Mouse (Mus musculus): ENCODE results near the gene Ric8a. TPM values are rescaled to one million over a fixed set of nuclear protein-coding genes. Genes with fewer than 3 reads are reported as not detected.
A peak's percentile ranks its signal among the peaks of the same experiment; 100 is the strongest.
"Not testable (repeated sequence)": the region's sequence is repeated elsewhere in the genome, so short reads cannot be mapped to it uniquely, and the experiment has no call there.

Ric8a gene
- polyA plus RNA-seq, 1 experiment from 2014 or later, result 53.0 TPM

DNA sequence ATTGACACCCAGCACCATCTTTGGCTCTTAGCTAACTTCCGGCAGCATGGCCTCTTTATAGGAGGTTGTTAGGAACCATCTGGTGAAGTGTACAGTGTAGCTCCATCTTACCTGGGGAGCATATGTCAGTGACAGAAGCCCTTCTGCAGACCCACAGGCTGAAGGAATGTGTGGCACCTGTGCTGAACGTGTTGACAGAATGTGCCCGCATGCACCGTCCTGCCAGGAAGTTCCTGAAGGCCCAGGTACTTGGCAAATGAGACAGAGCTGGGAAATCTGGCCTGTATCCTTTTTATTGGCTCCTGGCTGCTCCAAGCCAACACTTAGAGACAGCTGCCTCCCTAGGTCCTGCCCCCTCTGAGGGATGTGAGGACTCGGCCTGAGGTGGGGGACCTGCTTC, 4.0 kb downstream of the Ric8a start:
- no peaks in the 10 kb centered on the region for H3K27me3 ChIP-seq
- no peak for ATAC-seq (ENCODE audit: insufficient number of reproducible peaks, insufficient read depth, low FRiP score, low TSS enrichment, low read depth)
- H3K4me2 ChIP-seq, result no peak overlapping the region
- no peak overlapping the region for H3K9ac ChIP-seq (replicated peaks)
- H3K4me1 ChIP-seq (replicated peaks), result peaks cover 16% of the 10 kb centered on the region
- H3K9me3 ChIP-seq, result no peaks in the 10 kb centered on the region
- no peak overlapping the region for H3K27ac ChIP-seq
- H3K4me3 ChIP-seq (replicated peaks), result no peak overlapping the region
- 85% methylated on average over 5 of the region's 5 CpGs for WGBS
- peaks cover 73% of the 10 kb centered on the region for H3K36me3 ChIP-seq

DNA sequence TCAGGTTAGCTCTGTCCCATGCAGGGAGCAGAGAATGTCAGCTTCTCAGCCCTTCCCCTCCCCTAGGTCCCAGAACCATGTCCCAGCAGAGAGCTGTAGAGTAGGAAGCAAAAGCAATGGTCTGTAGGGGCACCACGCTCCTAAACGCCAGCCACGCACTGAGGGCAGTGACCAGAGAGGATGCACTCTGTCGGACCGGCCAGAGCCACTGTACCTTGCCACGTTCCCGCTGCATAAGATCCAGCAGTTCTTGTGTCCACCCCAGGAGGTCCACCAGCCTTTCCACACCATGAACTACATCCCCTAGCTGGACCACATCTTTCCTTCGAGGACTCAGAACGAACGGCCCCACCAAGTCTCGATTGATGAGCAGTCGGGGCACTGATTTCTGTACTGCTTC, 8.0 kb downstream of the Ric8a start:
- Histone ChIP-seq H3K4me3 (replicated peaks) (no peak overlapping the region), H3K4me2 (no peak overlapping the region), H3K4me1 (replicated peaks) (0 out of 2 replicates have a peak, but pooled peaks cover under 1% of the 10 kb centered on the region), H3K27ac (no peak overlapping the region), H3K9me3 (no peaks in the 10 kb centered on the region), H3K36me3 (peaks cover 78% of the 10 kb centered on the region), H3K27me3 (no peaks in the 10 kb centered on the region; the same call in 1 of the 2 replicates), H3K9ac (replicated peaks) (no peak overlapping the region)
- WGBS, result 89% methylated on average over 12 of the region's 12 CpGs
- no peak for ATAC-seq (ENCODE audit: insufficient number of reproducible peaks, insufficient read depth, low FRiP score, low TSS enrichment, low read depth)

DNA sequence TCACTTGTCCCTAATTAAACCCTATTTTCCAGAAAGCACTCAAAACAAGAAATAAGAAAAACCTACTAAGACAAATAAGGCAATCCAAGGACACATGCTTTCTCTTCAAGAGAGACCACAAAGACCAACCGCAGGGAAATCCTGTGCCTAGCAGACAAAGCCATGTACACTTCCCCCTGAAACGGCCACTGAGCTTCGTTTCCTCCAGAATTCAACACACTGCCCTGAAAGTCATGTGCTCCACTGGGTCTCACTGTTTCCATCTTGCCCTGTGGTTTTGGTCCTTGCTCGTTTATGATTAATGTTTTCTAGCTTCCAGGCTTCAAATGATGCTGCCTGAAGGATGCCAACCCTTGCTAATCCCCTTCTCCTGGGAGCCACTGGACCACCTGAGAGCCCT, 17.5 kb downstream of the Ric8a start:
- ATAC-seq (ENCODE audit: insufficient number of reproducible peaks, insufficient read depth, low FRiP score, low TSS enrichment, low read depth), result no peak
- 87% methylated on average over 4 of the region's 4 CpGs for WGBS
- Histone ChIP-seq H3K4me3 (replicated peaks) (no peak overlapping the region), H3K27ac (no peak overlapping the region), H3K27me3 (no peaks in the 10 kb centered on the region; the same call in 1 of the 2 replicates), H3K9ac (replicated peaks) (no peak overlapping the region), H3K36me3 (peaks cover 52% of the 10 kb centered on the region), H3K9me3 (no peaks in the 10 kb centered on the region), H3K4me2 (no peak overlapping the region), H3K4me1 (replicated peaks) (0 out of 2 replicates have a peak, but pooled peaks cover 2% of the 10 kb centered on the region)

DNA sequence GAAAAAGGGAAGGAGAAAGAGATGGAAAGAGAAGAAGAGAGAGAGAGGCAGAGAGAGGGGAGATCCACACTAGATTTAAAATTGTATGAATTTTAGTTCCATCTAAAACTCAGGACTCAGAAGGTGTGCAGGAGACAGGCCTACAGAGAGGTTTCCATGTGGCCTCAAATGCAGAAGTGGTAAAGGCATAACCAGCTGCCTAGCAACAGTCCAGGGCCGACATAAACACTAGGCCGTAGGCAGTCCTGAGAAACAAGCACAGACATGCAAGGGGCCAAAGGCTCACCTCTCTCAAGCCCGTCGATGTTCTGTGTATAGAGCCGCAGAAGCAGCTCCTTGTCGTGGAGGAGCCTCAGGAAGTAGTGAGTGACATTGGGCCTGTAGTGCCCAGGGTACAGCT, 20.6 kb downstream of the Ric8a start:
- H3K4me2 ChIP-seq, result no peak overlapping the region
- no peaks in the 10 kb centered on the region for H3K9me3 ChIP-seq
- H3K27me3 ChIP-seq, result no peaks in the 10 kb centered on the region
- no peak for ATAC-seq (ENCODE audit: insufficient number of reproducible peaks, insufficient read depth, low FRiP score, low TSS enrichment, low read depth)
- H3K36me3 ChIP-seq, result peaks cover 45% of the 10 kb centered on the region
- no peak overlapping the region for H3K9ac ChIP-seq (replicated peaks)
- H3K4me3 ChIP-seq (replicated peaks), result no peak overlapping the region
- WGBS, result 88% methylated on average over 6 of the region's 6 CpGs
- H3K4me1 ChIP-seq (replicated peaks), result 0 out of 2 replicates have a peak, but pooled peaks cover 4% of the 10 kb centered on the region
- no peak overlapping the region for H3K27ac ChIP-seq

DNA sequence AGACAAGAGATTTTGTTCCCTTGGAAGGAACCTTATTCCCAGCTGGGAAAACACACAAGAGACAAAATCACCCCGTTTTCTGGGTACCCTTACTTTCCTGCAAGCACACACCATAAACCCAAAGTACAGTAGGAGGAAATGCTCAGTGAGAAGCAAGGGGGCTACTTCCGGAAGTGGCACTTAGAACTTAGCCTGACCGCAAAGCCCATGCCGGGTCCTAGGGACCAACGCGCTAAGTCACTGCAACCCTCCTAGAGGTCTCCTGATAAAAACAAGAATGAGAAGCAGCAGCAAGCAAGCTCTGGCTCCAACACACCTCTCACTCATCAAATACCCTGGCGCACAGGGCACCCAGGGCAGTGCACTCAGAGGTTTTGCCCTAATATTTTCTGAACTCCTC, 22.6 kb downstream of the Ric8a start:
- H3K4me1 ChIP-seq (replicated peaks), result peaks cover 11% of the 10 kb centered on the region
- H3K27me3 ChIP-seq, result no peaks in the 10 kb centered on the region
- 95% methylated on average over 7 of the region's 7 CpGs for WGBS
- H3K9ac ChIP-seq (replicated peaks), result no peak overlapping the region
- peaks cover 36% of the 10 kb centered on the region for H3K36me3 ChIP-seq
- no peak for ATAC-seq (ENCODE audit: insufficient number of reproducible peaks, insufficient read depth, low FRiP score, low TSS enrichment, low read depth)
- H3K27ac ChIP-seq, result no peak overlapping the region
- H3K9me3 ChIP-seq, result no peaks in the 10 kb centered on the region
- H3K4me2 ChIP-seq, result no peak overlapping the region
- no peak overlapping the region for H3K4me3 ChIP-seq (replicated peaks)

DNA sequence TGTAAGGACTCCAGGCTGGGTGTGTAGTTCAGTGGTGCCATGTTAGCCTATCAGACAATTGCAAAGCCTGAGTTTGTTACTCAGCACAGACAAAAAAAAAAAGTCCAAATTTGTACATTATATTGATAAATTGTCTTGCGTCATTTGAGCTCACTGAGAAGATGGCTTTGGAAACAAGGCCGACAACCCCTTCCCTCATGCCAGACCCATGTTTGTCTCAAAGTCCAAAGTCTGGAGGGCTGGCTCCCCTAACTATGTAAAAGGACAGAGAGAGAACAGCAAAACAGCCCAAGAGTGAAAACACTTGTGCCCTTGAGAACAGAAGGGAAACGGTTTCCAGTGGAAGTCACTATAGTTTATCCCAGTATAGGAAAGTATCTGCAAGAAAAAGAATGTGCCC, 23.7 kb downstream of the Ric8a start:
- peaks cover 11% of the 10 kb centered on the region for H3K4me1 ChIP-seq (replicated peaks)
- H3K27me3 ChIP-seq, result no peaks in the 10 kb centered on the region
- peak overlapping the region; percentile 68; the same call in 1 of the 2 replicates for H3K4me2 ChIP-seq
- peaks cover 37% of the 10 kb centered on the region for H3K36me3 ChIP-seq
- WGBS, result 85% methylated on average over 3 of the region's 3 CpGs
- H3K4me3 ChIP-seq (replicated peaks), result no peak overlapping the region
- no peak overlapping the region for H3K9ac ChIP-seq (replicated peaks)
- ATAC-seq (ENCODE audit: insufficient number of reproducible peaks, insufficient read depth, low FRiP score, low TSS enrichment, low read depth), result no peak
- no peaks in the 10 kb centered on the region for H3K9me3 ChIP-seq
- no peak overlapping the region for H3K27ac ChIP-seq

DNA sequence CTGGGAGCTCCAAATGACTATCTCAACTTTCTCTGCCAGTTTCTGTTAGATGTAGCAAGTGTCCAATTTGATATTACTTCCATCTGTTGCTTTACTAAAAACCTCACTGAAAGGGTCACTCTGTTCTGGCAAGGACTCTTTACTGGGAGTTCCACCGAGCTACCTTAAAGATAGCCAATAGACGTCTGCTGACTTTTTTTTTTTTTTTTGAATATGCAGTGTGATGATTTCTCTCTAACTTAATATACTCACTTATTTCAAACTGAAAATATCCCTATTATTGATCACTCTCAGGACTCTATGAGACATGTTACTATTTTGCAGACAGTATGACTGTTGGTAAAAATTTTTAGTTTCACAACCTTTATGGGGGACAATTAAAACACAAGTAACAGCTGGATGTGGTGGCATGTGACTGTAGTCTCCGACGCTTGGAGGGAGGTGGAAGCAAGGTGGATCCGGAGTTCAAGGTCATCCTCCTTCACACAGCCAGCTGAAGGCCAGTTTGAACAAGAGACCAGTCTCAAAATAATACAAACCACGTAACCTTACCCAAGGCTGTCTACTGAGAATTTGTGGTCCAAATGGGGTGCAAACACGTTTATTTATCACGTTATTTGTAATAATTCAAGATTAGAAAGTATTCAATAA, 24.2 kb downstream of the Ric8a start:
- WGBS, result 19% methylated on average over 8 of the region's 8 CpGs
- ATAC-seq (ENCODE audit: insufficient number of reproducible peaks, insufficient read depth, low FRiP score, low TSS enrichment, low read depth), result no peak
- H3K27ac ChIP-seq, result no peak overlapping the region

DNA sequence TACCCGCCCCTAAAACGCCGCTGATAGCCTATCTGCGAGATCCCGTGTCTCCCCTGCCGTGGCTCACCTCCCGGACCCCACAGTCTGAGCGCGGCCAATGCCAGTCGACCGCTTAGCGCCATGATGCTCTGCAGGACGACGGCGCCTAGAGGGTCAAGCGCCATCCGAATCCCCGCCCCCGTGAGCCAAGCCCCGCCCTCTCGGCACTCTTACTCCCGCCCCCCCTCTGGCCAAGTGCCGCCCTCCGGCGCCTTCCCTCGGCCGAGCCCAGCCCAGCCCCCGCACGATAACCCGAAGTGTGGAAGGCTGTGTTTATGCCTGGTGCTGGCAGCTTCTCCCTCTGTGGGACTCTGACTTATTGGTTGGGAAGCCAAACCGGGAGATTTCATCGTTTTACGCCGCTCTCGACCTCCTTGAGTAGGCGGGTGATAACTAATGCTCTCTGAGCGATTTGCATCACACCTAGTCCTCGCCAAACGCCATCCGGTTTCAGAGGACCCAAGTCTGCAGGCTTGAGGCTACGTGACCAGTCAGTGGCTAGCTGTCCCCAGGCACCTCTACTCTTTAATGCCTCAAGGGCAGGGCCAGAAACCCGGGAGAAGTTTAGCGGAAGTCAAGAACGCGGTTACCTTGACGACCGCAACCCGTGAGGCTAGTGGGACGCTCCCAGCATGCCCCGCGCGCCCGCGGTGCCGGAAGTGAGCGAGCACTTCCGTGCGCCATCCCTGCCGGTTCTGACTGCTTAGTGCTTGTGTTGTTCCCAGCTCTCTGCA, 25.1 kb downstream of the Ric8a start, which contains the start of the genes Psmd13 and Sirt3:
Psmd13 (plus strand) TSS at position 273 of the 773 bp plus-strand sequence.
Sirt3 (minus strand) TSS at position 614 of the 773 bp plus-strand sequence.
- H3K9me3 ChIP-seq, result no peaks in the 10 kb centered on the region
- peak; percentile 93 for ATAC-seq (ENCODE audit: insufficient number of reproducible peaks, insufficient read depth, low FRiP score, low TSS enrichment, low read depth)
- H3K4me3 ChIP-seq (replicated peaks), result peak within 1 kb of the TSS; percentile 92
- H3K36me3 ChIP-seq, result peaks cover 37% of the 10 kb centered on the region
- under 1% methylated on average over 59 of the region's 59 CpGs for WGBS
- peak within 1 kb of the TSS; percentile 68 for H3K4me2 ChIP-seq
- peak within 1 kb of the TSS; percentile 82 for H3K9ac ChIP-seq (replicated peaks)
- peaks cover 11% of the 10 kb centered on the region for H3K4me1 ChIP-seq (replicated peaks)
- peak within 1 kb of the TSS; percentile 86 for H3K27ac ChIP-seq
- no peaks in the 10 kb centered on the region for H3K27me3 ChIP-seq

More for the DNA sequence above, 24.2 kb downstream of the Ric8a start:
- H3K4me2 ChIP-seq, result peak overlapping the region; percentile 68
- peak overlapping the region; percentile 82; the same call in 1 of the 2 replicates for H3K9ac ChIP-seq (replicated peaks)
- H3K27me3 ChIP-seq, result no peaks in the 10 kb centered on the region
- peaks cover 11% of the 10 kb centered on the region for H3K4me1 ChIP-seq (replicated peaks)
- no peaks in the 10 kb centered on the region for H3K9me3 ChIP-seq
- H3K36me3 ChIP-seq, result peaks cover 37% of the 10 kb centered on the region
- H3K4me3 ChIP-seq (replicated peaks), result peak overlapping the region; percentile 92

DNA sequence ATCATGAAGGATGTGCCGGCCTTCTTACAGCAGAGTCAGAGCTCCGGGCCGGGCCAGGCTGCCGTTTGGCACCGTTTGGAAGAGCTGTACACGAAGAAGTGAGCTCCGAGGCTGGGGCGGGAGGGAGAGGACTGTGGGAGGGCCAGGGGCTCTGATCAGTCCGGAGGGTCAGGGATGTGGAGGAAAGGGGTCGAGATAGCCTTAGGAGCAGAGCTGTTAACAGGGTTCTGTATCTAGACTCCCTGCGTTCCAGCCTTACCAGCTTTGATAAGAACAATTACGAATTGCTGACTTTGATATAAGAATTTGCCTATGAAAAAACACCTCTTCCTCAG, 25.7 kb downstream of the Ric8a start:
- H3K9me3 ChIP-seq, result no peaks in the 10 kb centered on the region
- H3K27me3 ChIP-seq, result no peaks in the 10 kb centered on the region
- H3K4me1 ChIP-seq (replicated peaks), result peaks cover 11% of the 10 kb centered on the region
- H3K4me2 ChIP-seq, result peak overlapping the region; percentile 68
- peak overlapping the region; percentile 92 for H3K4me3 ChIP-seq (replicated peaks)
- H3K27ac ChIP-seq, result peak overlapping the region; percentile 86
- under 1% methylated on average over 12 of the region's 12 CpGs for WGBS
- H3K36me3 ChIP-seq, result peaks cover 38% of the 10 kb centered on the region
- ATAC-seq (ENCODE audit: insufficient number of reproducible peaks, insufficient read depth, low FRiP score, low TSS enrichment, low read depth), result 0 out of 2 replicates have a peak, but pooled peaks have one; percentile 15
- H3K9ac ChIP-seq (replicated peaks), result peak overlapping the region; percentile 82

DNA sequence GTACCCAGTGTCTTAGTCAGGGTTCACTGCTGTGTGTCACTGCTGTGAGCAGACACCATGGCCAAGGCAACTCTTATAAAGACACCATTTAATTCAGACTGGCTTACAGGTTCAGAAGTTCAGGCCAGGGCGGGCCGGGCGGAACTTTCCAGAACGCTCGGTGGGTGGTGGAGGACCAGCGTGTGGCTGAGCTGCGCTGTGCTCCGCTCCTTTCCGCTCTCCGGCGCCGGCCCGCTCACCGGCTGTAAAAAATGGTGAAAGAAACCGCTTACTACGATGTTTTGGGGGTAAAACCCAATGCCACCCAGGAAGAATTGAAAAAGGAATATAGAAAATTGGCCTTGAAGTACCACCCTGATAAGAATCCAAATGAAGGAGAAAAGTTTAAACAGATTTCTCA, 33.9 kb downstream of the Ric8a start:
- not testable (repeated sequence) for H3K9me3 ChIP-seq; H3K27ac ChIP-seq; H3K27me3 ChIP-seq; H3K4me3 ChIP-seq (replicated peaks); ATAC-seq (ENCODE audit: insufficient number of reproducible peaks, insufficient read depth, low FRiP score, low TSS enrichment, low read depth); H3K4me2 ChIP-seq; H3K4me1 ChIP-seq (replicated peaks); H3K9ac ChIP-seq (replicated peaks)
- WGBS, result 96% methylated on average over 16 of the region's 16 CpGs
- peaks cover 83% of the 10 kb centered on the region for H3K36me3 ChIP-seq

DNA sequence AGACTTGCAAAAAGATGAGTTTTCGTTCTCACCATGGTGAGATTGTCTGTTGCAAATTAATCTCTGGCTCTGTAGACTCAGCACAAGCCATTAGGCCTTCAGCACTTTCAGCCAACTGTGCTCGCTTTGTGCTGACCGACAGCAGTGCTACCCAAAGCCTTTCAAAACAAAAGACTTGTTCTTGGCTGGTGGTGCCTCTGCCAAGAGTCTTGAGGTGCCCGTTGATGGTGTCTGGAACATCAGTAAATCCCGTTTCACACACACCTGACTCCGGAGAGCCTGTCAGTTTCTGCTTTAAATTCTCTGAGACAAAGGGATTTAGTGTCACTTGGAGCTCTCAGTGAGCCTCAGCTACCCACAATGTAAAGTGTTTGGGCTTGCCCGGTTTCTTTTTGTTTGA, 37.3 kb downstream of the Ric8a start:
- no peak overlapping the region for H3K9ac ChIP-seq (replicated peaks)
- H3K27me3 ChIP-seq, result no peaks in the 10 kb centered on the region
- no peaks in the 10 kb centered on the region for H3K9me3 ChIP-seq
- no peak for ATAC-seq (ENCODE audit: insufficient number of reproducible peaks, insufficient read depth, low FRiP score, low TSS enrichment, low read depth)
- no peak overlapping the region for H3K27ac ChIP-seq
- H3K4me2 ChIP-seq, result no peak overlapping the region
- peaks cover 85% of the 10 kb centered on the region for H3K36me3 ChIP-seq
- 90% methylated on average over 7 of the region's 7 CpGs for WGBS
- no peaks in the 10 kb centered on the region for H3K4me1 ChIP-seq (replicated peaks)
- H3K4me3 ChIP-seq (replicated peaks), result no peak overlapping the region
